13 mouse cellular contexts compared by ENCODE assay signal in genomic region chr2:21236846-21237245, GRCm38 (mm10). TPM values are rescaled to one million over a fixed set of nuclear protein-coding genes. Genes with fewer than 3 reads are reported as not detected.
A peak's percentile ranks its signal among the peaks of the same experiment; 100 is the strongest.
DNase-seq lines count a peak whose midpoint lies in the region; ATAC-seq and TF ChIP-seq lines count a peak whose summit lies in the region.
"Had no signal": no experiment of that assay in that cellular context is flagged by ENCODE, and none has a peak within 500 bp of the region (broad histone marks: within the 10 kb centered on the region; RNA-seq: fewer than 3 reads in every experiment).

No protein-coding gene starts in this region.

- H3K9me3 ChIP-seq in heart, postnatal 0 days (replicated peaks; ENCODE audit: control insufficient read depth, low read length) = 0 out of 2 replicates have a peak, but pooled peaks cover 3% of the 10 kb centered on the region
- H3K9me3 ChIP-seq in lung, embryonic 16.5 days (ENCODE audit: control insufficient read depth, low read length) = no peaks in the 10 kb centered on the region
- no peaks in the 10 kb centered on the region for H3K9me3 ChIP-seq in forebrain, embryonic 14.5 days (replicated peaks; ENCODE audit: control insufficient read depth, low read length)
- H3K9me3 ChIP-seq: hindbrain, embryonic 12.5 days had no signal

- H3K36me3 ChIP-seq in heart, postnatal 0 days (replicated peaks; ENCODE audit: control insufficient read depth, insufficient read depth, low read length) = no peaks in the 10 kb centered on the region
- H3K36me3 ChIP-seq in lung, embryonic 16.5 days (ENCODE audit: control insufficient read depth, insufficient read depth, low read length) = no peaks in the 10 kb centered on the region
- no peaks in the 10 kb centered on the region for H3K36me3 ChIP-seq in forebrain, embryonic 14.5 days (ENCODE audit: control insufficient read depth, insufficient read depth, low read length)
- H3K36me3 ChIP-seq: hindbrain, embryonic 12.5 days had no signal

- peak; percentile 51; the same call in 1 of the 2 replicates for ATAC-seq in heart, postnatal 0 days (ENCODE audit: insufficient read depth, low read depth)
- 0 out of 2 replicates have a peak, but pooled peaks have one; percentile 12 for ATAC-seq in lung, embryonic 16.5 days (ENCODE audit: low read depth)
- ATAC-seq in hematopoietic stem cell, adult 5-6 weeks (replicated peaks in 1 of 2; ENCODE audit: insufficient read depth in 1 of 2, low FRiP score in 2 of 2, low TSS enrichment in 1 of 2, low read depth in 1 of 2, poor library complexity in 2 of 2, severe bottlenecking in 2 of 2) = peak; percentile 35 to 48
- ATAC-seq in forebrain, embryonic 14.5 days = no peak
- ATAC-seq: forebrain, postnatal 0 days had no signal

- no peak overlapping the region for H3K4me2 ChIP-seq in heart, postnatal 0 days (ENCODE audit: low read depth, low read length)
- no peak overlapping the region for H3K4me2 ChIP-seq in lung, embryonic 16.5 days (ENCODE audit: low read depth, low read length)
- H3K4me2 ChIP-seq in forebrain, embryonic 14.5 days (ENCODE audit: low read length) = no peak overlapping the region
- H3K4me2 ChIP-seq: hindbrain, embryonic 12.5 days; liver, embryonic 11.5 days had no signal

- TF ChIP-seq EP300 in heart, postnatal 0 days (IDR thresholded peaks at IDR 0.05; ENCODE audit: low read depth) = no peak

- WGBS in heart, postnatal 0 days = 26% methylated on average over 5 of the region's 5 CpGs
- 23% methylated on average over 5 of the region's 5 CpGs for WGBS in lung, embryonic 16.5 days
- 85% methylated on average over 5 of the region's 5 CpGs for WGBS in forebrain, embryonic 14.5 days

- H3K4me3 ChIP-seq in heart, postnatal 0 days (ENCODE audit: low read depth, low read length) = no peak overlapping the region
- no peak overlapping the region for H3K4me3 ChIP-seq in lung, embryonic 16.5 days (ENCODE audit: low read length)
- H3K4me3 ChIP-seq in forebrain, embryonic 14.5 days (ENCODE audit: low read depth, low read length) = no peak overlapping the region
- H3K4me3 ChIP-seq: hindbrain, embryonic 12.5 days had no signal

- peaks cover 20% of the 10 kb centered on the region for H3K27me3 ChIP-seq in heart, postnatal 0 days (ENCODE audit: control insufficient read depth, insufficient read depth, low read length)
- no peaks in the 10 kb centered on the region for H3K27me3 ChIP-seq in lung, embryonic 16.5 days (ENCODE audit: control insufficient read depth, insufficient read depth, low read depth, low read length)
- no peaks in the 10 kb centered on the region for H3K27me3 ChIP-seq in forebrain, embryonic 14.5 days (replicated peaks; ENCODE audit: control insufficient read depth, insufficient read depth, low read length)
- H3K27me3 ChIP-seq: hindbrain, embryonic 12.5 days had no signal

- H3K9ac ChIP-seq in heart, postnatal 0 days (replicated peaks; ENCODE audit: low read depth, low read length) = no peak overlapping the region
- H3K9ac ChIP-seq in lung, embryonic 16.5 days (ENCODE audit: low read length) = no peak overlapping the region
- H3K9ac ChIP-seq in forebrain, embryonic 14.5 days (ENCODE audit: low read length) = no peak overlapping the region
- H3K9ac ChIP-seq: forebrain, postnatal 0 days; hindbrain, embryonic 12.5 days had no signal

- DNase-seq in heart, postnatal 0 days (ENCODE audit: low spot score) = no peak
- no peak for DNase-seq in heart, adult 8-10 months (ENCODE audit: low spot score)
- no peak for DNase-seq in lung, postnatal 36 days
- DNase-seq in brain, adult 2 months (ENCODE audit: low read depth, low spot score) = peak; percentile 45
- no peak for DNase-seq in forebrain, embryonic 14.5 days (ENCODE audit: low spot score)
- DNase-seq: forebrain, postnatal 0 days; midbrain, embryonic 14.5 days; thymus, postnatal 4 days had no signal

- H3K27ac ChIP-seq in heart, postnatal 0 days (ENCODE audit: low read depth) = no peak overlapping the region
- no peak overlapping the region for H3K27ac ChIP-seq in lung, embryonic 16.5 days (ENCODE audit: low read length)
- H3K27ac ChIP-seq in forebrain, embryonic 14.5 days (ENCODE audit: low read depth, low read length) = no peak overlapping the region
- H3K27ac ChIP-seq: hindbrain, embryonic 12.5 days had no signal

- TF ChIP-seq CTCF in heart, postnatal 0 days (IDR thresholded peaks at IDR 0.05; ENCODE audit: low read depth) = no peak

- H3K4me1 ChIP-seq in heart, postnatal 0 days (ENCODE audit: control insufficient read depth, insufficient read depth) = no peaks in the 10 kb centered on the region
- 0 out of 2 replicates have a peak, but pooled peaks cover 2% of the 10 kb centered on the region for H3K4me1 ChIP-seq in lung, embryonic 16.5 days (replicated peaks; ENCODE audit: control insufficient read depth, insufficient read depth, low read length)
- no peaks in the 10 kb centered on the region for H3K4me1 ChIP-seq in forebrain, embryonic 14.5 days (ENCODE audit: control insufficient read depth, insufficient read depth, low read length)
- H3K4me1 ChIP-seq: hindbrain, embryonic 12.5 days had no signal

RNA-seq across cellular contexts. Expression of gene Thnsl1, which starts 31.3 kb away (rescaled TPM):
- 2.7 and 5.8 TPM in 2 replicates for total RNA-seq in heart, postnatal 0 days (2014; rRNA removed; ENCODE audit: low replicate concordance)
- 5.7 and 6.1 TPM in 2 replicates for polyA plus RNA-seq in heart, postnatal 0 days (2015; fragmentation: Nextera tagmentation; extraction: Ambion mirVana)
- total RNA-seq in heart, adult 8-10 months (2022) = 10 to 100 TPM in 1 of 4 experiments, 1 to 10 TPM in 3; 7.4 to 10.5 (median 9.1) TPM
- polyA plus RNA-seq in lung, embryonic 16.5 days (2015; fragmentation: Nextera tagmentation; extraction: Ambion mirVana) = 6.9 and 7.3 TPM in 2 replicates
- 10.1 and 12.6 TPM in 2 replicates for total RNA-seq in hematopoietic stem cell, adult 5-6 weeks (2017)
- polyA plus RNA-seq in forebrain, embryonic 14.5 days (2014; fragmentation: Nextera tagmentation; extraction: Ambion mirVana) = 27.2 and 29.5 TPM in 2 replicates

RNA-seq across cellular contexts. Expression of gene Enkur, which starts 31.7 kb away (rescaled TPM):
- total RNA-seq in heart, postnatal 0 days (2014; rRNA removed; ENCODE audit: low replicate concordance) = 1.1 TPM in 1 of 2 replicates, not detected in the other
- 3.8 and 4.8 TPM in 2 replicates for polyA plus RNA-seq in heart, postnatal 0 days (2015; fragmentation: Nextera tagmentation; extraction: Ambion mirVana)
- total RNA-seq in heart, adult 8-10 months (2022) = 1 to 10 TPM; 1.0 to 1.1 (median 1.1) TPM
- polyA plus RNA-seq in lung, embryonic 16.5 days (2015; fragmentation: Nextera tagmentation; extraction: Ambion mirVana) = 6.2 and 6.3 TPM in 2 replicates
- total RNA-seq in hematopoietic stem cell, adult 5-6 weeks (2017) = 5.4 and 7.9 TPM in 2 replicates
- polyA plus RNA-seq in forebrain, embryonic 14.5 days (2014; fragmentation: Nextera tagmentation; extraction: Ambion mirVana) = 2.8 and 3.3 TPM in 2 replicates
- total RNA-seq: MEL had no signal
